Mouse (Mus musculus) macrophage (primary cell): ENCODE data around the gene Spi1. TPM values are rescaled to one million over a fixed set of nuclear protein-coding genes. Genes with fewer than 3 reads are reported as not detected.

ENCODE experiments used
- H3K27ac ChIP-seq: fragments of 350-480 bp; formaldehyde crosslinking; 2 replicates; pipeline ENCODE4 v1.9.0; 2021
- H3K36me3 ChIP-seq: fragments of 350-480 bp; formaldehyde crosslinking; 2 replicates; pipeline ENCODE4 v1.9.0; 2021; ENCODE audit errors: inconsistent target
- H3K4me3 ChIP-seq: fragments of 350-480 bp; formaldehyde crosslinking; 2 replicates; pipeline ENCODE4 v1.9.0; 2021; ENCODE audit errors: inconsistent target
- H3K79me2 ChIP-seq: fragments of 350-480 bp; formaldehyde crosslinking; 2 replicates; pipeline ENCODE4 v1.9.0; 2021; ENCODE audit errors: inconsistent target
- WGBS: methylation state at CpG from one replicate; pipeline ENCODE4 v1.1.7; 2026; ENCODE audit warnings: inconsistent platforms; ENCODE audit not compliant: missing documents; 5-methylcytosine and 5-hydroxymethylcytosine counted together
- polyA plus RNA-seq: library from polyadenylated mRNA; stranded (reverse); fragments of 250-400 nt; gene quantifications from 3 replicates; pipeline ENCODE4 v1.2.4, GENCODE M21; 2018; ENCODE audit warnings: inconsistent platforms

Spi1 gene
- polyA plus RNA-seq, 1 experiment from 2014 or later = 440 TPM

DNA sequence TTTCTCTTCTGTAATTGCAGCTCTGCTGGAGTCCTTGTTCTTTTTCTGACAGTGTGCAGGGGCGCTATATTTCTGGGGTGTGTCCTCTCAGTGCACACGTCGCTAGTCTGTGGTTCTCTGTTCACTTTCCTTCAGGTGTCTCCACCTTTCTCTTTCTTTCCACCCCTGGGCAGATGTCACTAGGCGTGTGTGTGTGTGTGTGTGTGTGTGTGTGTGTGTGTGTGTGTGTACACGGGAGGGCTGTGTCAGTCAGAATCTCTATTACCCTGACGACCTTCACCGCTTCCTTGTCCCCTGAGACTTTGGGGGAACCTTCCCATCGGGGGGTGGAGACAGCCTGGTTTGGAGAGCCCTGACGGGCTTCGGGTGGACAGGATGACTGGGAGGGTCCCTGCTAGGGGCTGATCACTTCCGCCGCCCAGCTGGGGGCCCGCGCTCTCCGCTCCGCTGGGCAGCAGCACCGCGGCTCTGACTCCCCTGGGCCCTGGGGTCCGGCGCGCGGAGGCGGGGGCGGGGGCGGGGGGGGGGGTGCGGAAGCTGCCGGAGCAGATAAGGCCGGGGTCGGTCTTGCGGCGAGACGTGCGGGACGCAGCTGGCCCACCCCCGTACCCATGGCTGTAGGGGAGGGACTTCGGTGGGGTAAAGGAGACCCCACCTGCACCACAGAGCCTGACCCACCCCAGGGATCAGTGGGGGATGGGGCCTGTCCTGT, 3.7 kb upstream of the Spi1 start:
- Histone ChIP-seq H3K79me2 (peaks cover 41% of the 10 kb centered on the region; the same call in 1 of the 2 replicates), H3K27ac (no peak overlapping the region), H3K36me3 (no peaks in the 10 kb centered on the region), H3K4me3 (no peak overlapping the region)
- 22% methylated on average over 11 of the region's 36 CpGs for WGBS

- Histone ChIP-seq H3K79me2 (peaks cover 46% of the 10 kb centered on the region; the same call in 1 of the 2 replicates), H3K4me3 (no peak overlapping the region), H3K36me3 (no peaks in the 10 kb centered on the region), H3K27ac (no peak overlapping the region)
- WGBS = 53% methylated on average over 5 of the region's 5 CpGs
These were observed 3.2 kb upstream of the Spi1 start for GRCm38 (mm10) chr2:91079026-91079384.

GRCm38 (mm10) chr2:91080784-91081513, 1.2 kb upstream of the Spi1 start:
- H3K27ac ChIP-seq = peak overlapping the region; percentile 100
- H3K36me3 ChIP-seq = 0 out of 2 replicates have a peak, but pooled peaks cover 3% of the 10 kb centered on the region
- H3K4me3 ChIP-seq = no peak overlapping the region
- H3K79me2 ChIP-seq = peaks cover 59% of the 10 kb centered on the region
- WGBS = 10% methylated on average over 8 of the region's 8 CpGs

DNA sequence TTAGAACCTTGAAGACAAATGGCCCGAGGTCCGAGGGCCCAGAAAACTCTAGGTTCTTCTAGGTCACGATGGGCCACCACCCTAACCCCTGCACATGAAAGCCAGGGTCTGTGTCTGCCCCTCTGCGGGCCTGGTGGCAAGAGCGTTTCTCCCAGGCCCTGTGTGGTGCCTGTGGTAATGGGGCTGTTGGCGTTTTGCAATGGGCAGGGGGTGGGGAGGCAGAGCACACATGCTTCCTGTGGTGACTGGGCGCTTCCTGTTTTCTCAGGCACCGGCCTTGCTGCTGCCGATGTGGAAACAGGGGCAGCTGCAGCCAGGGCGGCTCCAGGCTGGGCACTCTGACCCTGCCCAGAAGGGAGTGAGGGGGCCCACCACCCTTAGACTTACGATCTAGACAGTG, 654 bp downstream of the Spi1 start:
- Histone ChIP-seq H3K79me2 (peaks cover 78% of the 10 kb centered on the region), H3K27ac (peak overlapping the region; percentile 100), H3K4me3 (peak overlapping the region; percentile 32), H3K36me3 (0 out of 2 replicates have a peak, but pooled peaks cover 3% of the 10 kb centered on the region)
- 0% methylated on average over 11 of the region's 11 CpGs for WGBS

DNA sequence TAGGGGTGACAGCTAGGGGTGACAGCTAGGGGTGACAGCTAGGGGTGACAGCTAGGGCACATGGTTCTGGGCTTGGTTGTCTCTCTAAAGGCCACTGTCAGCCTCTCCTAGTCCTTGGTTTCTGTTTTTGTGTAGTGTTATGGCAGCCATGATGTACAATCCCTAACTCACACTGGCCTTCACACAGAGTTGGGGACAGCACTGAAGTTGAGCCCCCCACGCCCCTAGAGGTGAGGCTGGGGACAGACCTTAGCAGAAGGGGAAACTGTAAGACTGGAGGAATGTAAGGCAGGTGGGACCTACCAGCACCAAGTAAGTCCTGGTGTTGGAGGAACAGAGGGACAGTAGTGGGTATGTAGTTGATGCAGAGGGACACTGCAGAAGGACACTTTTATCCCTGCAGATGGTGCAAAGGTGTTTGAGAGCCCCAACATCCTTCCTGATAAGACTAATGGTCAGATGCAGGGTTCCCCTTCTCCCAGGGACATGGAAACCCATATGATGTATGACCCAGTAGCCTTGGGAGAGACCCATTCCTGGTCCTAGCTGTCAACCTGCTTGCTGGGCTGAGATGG, 1.3 kb downstream of the Spi1 start:
- H3K27ac ChIP-seq = peak overlapping the region; percentile 100
- 0% methylated on average over 1 of the region's 1 CpGs for WGBS
- H3K4me3 ChIP-seq = peak overlapping the region; percentile 32
- H3K79me2 ChIP-seq = peaks cover 84% of the 10 kb centered on the region
- 0 out of 2 replicates have a peak, but pooled peaks cover 3% of the 10 kb centered on the region for H3K36me3 ChIP-seq

DNA sequence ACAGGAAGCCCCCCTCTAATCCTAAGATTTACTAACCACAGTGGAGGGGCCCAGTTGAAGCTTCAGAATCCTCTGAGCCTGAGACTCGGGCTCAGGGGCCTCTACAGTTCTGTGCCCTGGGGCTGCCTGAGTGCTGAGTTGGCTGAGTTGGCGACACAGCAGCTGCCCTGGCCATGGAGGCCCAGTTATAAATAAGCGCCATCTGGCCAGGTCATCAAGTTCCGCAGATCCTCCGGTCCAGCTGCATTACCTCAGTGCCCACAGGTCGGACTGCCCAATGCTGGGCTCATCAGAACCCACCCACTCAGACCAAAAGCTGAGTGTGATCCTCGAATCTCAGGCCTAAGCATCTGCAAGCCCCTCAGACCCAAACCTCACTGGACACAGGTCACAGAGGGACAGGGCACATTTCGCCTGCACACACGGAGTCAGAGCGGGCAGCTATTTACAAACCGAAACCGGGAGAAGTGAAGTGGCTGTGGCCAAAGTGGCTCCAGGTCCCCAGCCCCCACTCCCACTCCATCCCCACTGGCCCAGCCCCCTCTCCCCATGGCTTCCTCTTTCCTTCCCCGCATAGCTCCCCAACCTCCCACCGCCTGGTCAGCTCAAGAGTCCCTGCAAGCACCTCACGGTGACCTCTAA, 2.1 kb downstream of the Spi1 start:
- Histone ChIP-seq H3K36me3 (peaks cover 4% of the 10 kb centered on the region; the same call in 1 of the 2 replicates), H3K4me3 (peak overlapping the region; percentile 32), H3K79me2 (peaks cover 87% of the 10 kb centered on the region), H3K27ac (peak overlapping the region; percentile 100)
- WGBS = 6% methylated on average over 15 of the region's 15 CpGs

DNA sequence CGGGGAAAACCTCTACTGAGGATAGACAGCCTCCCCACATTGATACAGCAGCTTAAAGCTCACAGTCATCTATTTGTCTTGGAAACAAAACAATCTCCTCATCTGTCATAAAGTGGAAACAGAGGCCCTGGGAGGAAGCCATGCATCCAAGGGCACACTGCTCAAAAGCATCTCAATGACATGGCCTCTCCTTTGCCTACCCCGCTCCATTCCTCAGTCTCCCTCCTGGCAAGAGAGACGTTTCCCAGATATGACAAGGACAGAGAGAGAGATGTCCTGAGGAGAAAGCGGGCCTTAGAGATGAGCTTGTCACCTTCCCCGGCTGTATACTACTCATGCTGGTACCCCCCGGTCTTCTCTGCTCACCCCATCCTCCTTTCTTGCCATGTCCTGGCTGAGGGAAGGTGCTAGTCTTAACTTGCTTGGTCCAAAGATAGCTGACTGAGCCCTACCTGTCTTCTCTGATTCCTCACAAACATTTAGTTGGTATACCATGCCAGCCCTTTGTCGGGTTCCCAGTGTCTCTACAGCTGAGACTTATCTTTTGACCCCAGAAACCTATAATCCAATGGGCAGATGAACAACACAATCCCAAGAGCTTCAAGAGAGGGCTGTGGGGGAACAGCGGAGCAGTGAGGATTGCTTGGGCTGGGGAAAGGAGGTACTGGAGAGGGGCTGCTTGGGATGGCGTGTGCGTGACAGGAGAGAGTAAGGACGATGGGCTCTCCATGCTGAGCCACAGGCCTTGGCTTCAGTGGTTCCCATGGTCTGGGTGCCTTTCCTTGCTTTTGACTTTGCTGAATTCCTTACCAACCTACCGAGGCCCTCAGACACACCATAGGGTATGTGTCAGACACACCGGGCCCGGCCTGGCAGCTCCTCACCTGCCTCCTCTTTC, 3.6 kb downstream of the Spi1 start:
- peaks cover 87% of the 10 kb centered on the region for H3K79me2 ChIP-seq
- WGBS = 76% methylated on average over 14 of the region's 14 CpGs
- peak overlapping the region; percentile 100 for H3K27ac ChIP-seq
- H3K36me3 ChIP-seq = peaks cover 18% of the 10 kb centered on the region; the same call in 1 of the 2 replicates
- no peak overlapping the region for H3K4me3 ChIP-seq

GRCm38 (mm10) chr2:91086392-91087237, 4.4 kb downstream of the Spi1 start:
- peaks cover 25% of the 10 kb centered on the region; the same call in 1 of the 2 replicates for H3K36me3 ChIP-seq
- peaks cover 89% of the 10 kb centered on the region for H3K79me2 ChIP-seq
- WGBS = 47% methylated on average over 9 of the region's 9 CpGs
- H3K4me3 ChIP-seq = no peak overlapping the region
- H3K27ac ChIP-seq = peak overlapping the region; percentile 100

- peak overlapping the region; percentile 100 for H3K27ac ChIP-seq
- 28% methylated on average over 9 of the region's 9 CpGs for WGBS
- H3K4me3 ChIP-seq = no peak overlapping the region
- H3K79me2 ChIP-seq = peaks cover 89% of the 10 kb centered on the region
- H3K36me3 ChIP-seq = peaks cover 34% of the 10 kb centered on the region
These were observed 5.3 kb downstream of the Spi1 start for GRCm38 (mm10) chr2:91087453-91087852.

GRCm38 (mm10) chr2:91088987-91089386, 6.8 kb downstream of the Spi1 start:
- Histone ChIP-seq H3K36me3 (peaks cover 34% of the 10 kb centered on the region), H3K4me3 (no peak overlapping the region), H3K27ac (peak overlapping the region; percentile 48), H3K79me2 (peaks cover 83% of the 10 kb centered on the region)
- 41% methylated on average over 9 of the region's 9 CpGs for WGBS

DNA sequence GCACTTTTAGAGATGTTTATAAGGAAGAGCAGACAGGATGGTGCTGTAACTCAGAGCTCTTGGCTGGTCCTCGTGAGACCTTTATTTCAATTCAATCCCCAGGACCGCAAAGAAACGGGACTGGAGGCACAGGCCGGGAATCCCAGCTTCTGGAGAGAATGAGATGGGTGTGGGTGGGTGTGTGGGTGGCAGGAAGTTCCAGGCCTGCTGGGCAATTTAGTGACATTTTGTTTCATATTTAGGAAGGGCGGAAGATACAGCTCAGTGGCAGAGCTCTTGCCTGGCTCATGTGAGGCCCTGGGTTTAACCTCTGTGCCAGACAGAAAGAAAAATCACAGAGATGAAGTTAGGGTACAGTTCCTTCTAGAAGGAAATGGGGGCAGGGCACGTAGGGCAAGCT, 8.0 kb downstream of the Spi1 start:
- peaks cover 34% of the 10 kb centered on the region for H3K36me3 ChIP-seq
- no peak overlapping the region for H3K27ac ChIP-seq
- WGBS = 84% methylated on average over 6 of the region's 6 CpGs

GRCm38 (mm10) chr2:91090827-91091226, 8.6 kb downstream of the Spi1 start:
- Histone ChIP-seq H3K79me2 (peaks cover 79% of the 10 kb centered on the region), H3K4me3 (no peak overlapping the region), H3K27ac (no peak overlapping the region), H3K36me3 (peaks cover 31% of the 10 kb centered on the region)
- 93% methylated on average over 5 of the region's 6 CpGs for WGBS

More for the DNA sequence above, 8.0 kb downstream of the Spi1 start:
- Histone ChIP-seq H3K79me2 (peaks cover 79% of the 10 kb centered on the region), H3K4me3 (no peak overlapping the region)

GRCm38 (mm10) chr2:91096524-91096923, 14.3 kb downstream of the Spi1 start:
- peak overlapping the region; percentile 100 for H3K27ac ChIP-seq
- 0% methylated on average over 14 of the region's 14 CpGs for WGBS

More at GRCm38 (mm10) chr2:91096524-91096923, 14.3 kb downstream of the Spi1 start:
- peak overlapping the region; percentile 95 for H3K4me3 ChIP-seq
- peaks cover 79% of the 10 kb centered on the region for H3K79me2 ChIP-seq
- peaks cover 29% of the 10 kb centered on the region for H3K36me3 ChIP-seq
